1 mouse cellular context compared by ENCODE assay signal in genomic region chr12:79191701-79192100, GRCm38 (mm10).
TF ChIP-seq lines count a peak whose summit lies in the region.

No protein-coding gene starts in this region.

TF ChIP-seq in MEL, 35 proteins besides CTCF, POLR2A, EP300 and RAD21 (continued from another document):
- TF ChIP-seq NRF1 (IDR thresholded peaks at IDR 0.05; ENCODE audit: insufficient read depth, low read depth, low read length, poor library complexity, severe bottlenecking) (0 out of 2 replicates have a peak, but pooled peaks have one; percentile 11), KAT2A (conservative IDR thresholded peaks at IDR 0.05; ENCODE audit: low read depth, low read length) (peak; percentile 79; the same call in 1 of the 2 replicates), POLR2AphosphoS5 (IDR thresholded peaks at IDR 0.05; ENCODE audit: borderline replicate concordance, low read depth, low read length) (no peak), ELF1 (IDR thresholded peaks at IDR 0.05; ENCODE audit: low read depth, low read length) (peak; percentile 68), MAZ (IDR thresholded peaks at IDR 0.05; ENCODE audit: low read depth, low read length) (no peak), SIN3A (IDR thresholded peaks at IDR 0.05; ENCODE audit: low read length) (peak; percentile 90), ETS1 (IDR thresholded peaks at IDR 0.05; ENCODE audit: low read depth, low read length) (0 out of 2 replicates have a peak, but pooled peaks have one; percentile 20), HCFC1 (IDR thresholded peaks at IDR 0.05; ENCODE audit: low read depth, low read length) (peak; percentile 98), USF2 (IDR thresholded peaks at IDR 0.05; ENCODE audit: borderline replicate concordance in 1 of 2, insufficient read depth in 1 of 2, low read depth in 1 of 2, low read length in 2 of 2) (no peak), NELFE (IDR thresholded peaks at IDR 0.05; ENCODE audit: low read depth, low read length) (peak; percentile 29; the same call in 1 of the 2 replicates), CHD1 (IDR thresholded peaks at IDR 0.05; ENCODE audit: low read depth, low read length) (no peak), MXI1 (IDR thresholded peaks at IDR 0.05; ENCODE audit: low read depth, low read length) (peak; percentile 49; the same call in 1 of the 2 replicates), GABPA (IDR thresholded peaks at IDR 0.05; ENCODE audit: low read depth, low read length) (no peak), RCOR1 (IDR thresholded peaks at IDR 0.05; ENCODE audit: low read depth, low read length) (no peak), TAL1 (IDR thresholded peaks at IDR 0.05; ENCODE audit: low read length) (no peak), UBTF (IDR thresholded peaks at IDR 0.05; ENCODE audit: borderline replicate concordance, insufficient read depth, low read depth, low read length) (no peak), TCF12 (IDR thresholded peaks at IDR 0.05; ENCODE audit: low read depth, low read length) (peak; percentile 35; the same call in 1 of the 2 replicates)
